Mouse (Mus musculus) midbrain, embryonic 14.5 days (tissue): Measurements from ENCODE around the gene Fignl2. TPM values are rescaled to one million over a fixed set of nuclear protein-coding genes. Genes with fewer than 3 reads are reported as not detected.

Source experiments
- ATAC-seq: fragments of 200-750 bp; cut with Nextera tagmentation; 2 replicates; pipeline ENCODE4 v1.8.0; 2017; ENCODE audit warnings: moderate number of reproducible peaks, moderate library complexity; ENCODE audit not compliant: low FRiP score, low TSS enrichment
- DNase-seq: peaks from one replicate; pipeline ENCODE4 v3.0.0-alpha.2; 2015
- H3K27ac ChIP-seq: fragments of 300-500 bp; sonication (generic); replicated peaks from 2 replicates; pipeline ENCODE4 v1.5.1; 2014; ENCODE audit warnings: mild to moderate bottlenecking, low read depth, low read length, moderate library complexity
- H3K27me3 ChIP-seq: fragments of 300-500 bp; sonication (generic); 2 replicates; pipeline ENCODE4 v1.6.1; 2014; ENCODE audit warnings: low read length, control low read depth, mixed read lengths; ENCODE audit not compliant: control insufficient read depth, insufficient read depth
- H3K36me3 ChIP-seq: fragments of 300-500 bp; sonication (generic); 2 replicates; pipeline ENCODE4 v1.6.1; 2014; ENCODE audit warnings: low read length, control low read depth; ENCODE audit not compliant: control insufficient read depth, insufficient read depth
- H3K4me1 ChIP-seq: fragments of 300-500 bp; sonication (generic); 2 replicates; pipeline ENCODE4 v1.6.1; 2014; ENCODE audit warnings: mild to moderate bottlenecking, antibody characterized with exemption, low read length, control low read depth; ENCODE audit not compliant: control insufficient read depth, insufficient read depth
- H3K4me2 ChIP-seq: fragments of 300-500 bp; sonication (generic); 2 replicates; pipeline ENCODE4 v1.6.1; 2014; ENCODE audit warnings: mild to moderate bottlenecking, low read length, moderate library complexity
- H3K4me3 ChIP-seq: fragments of 300-500 bp; sonication (generic); replicated peaks from 2 replicates; pipeline ENCODE4 v1.5.1; 2014; ENCODE audit warnings: low read depth, low read length
- H3K9ac ChIP-seq: fragments of 300-500 bp; sonication (generic); replicated peaks from 2 replicates; pipeline ENCODE4 v1.6.1; 2014; ENCODE audit warnings: mild to moderate bottlenecking, low read length, moderate library complexity
- H3K9me3 ChIP-seq: fragments of 300-500 bp; sonication (generic); 2 replicates; pipeline ENCODE4 v1.6.1; 2016; ENCODE audit warnings: low read length, control low read depth, mixed read lengths; ENCODE audit not compliant: control insufficient read depth
- WGBS: fragments of 180-500 bp; shearing (Covaris S2); extraction: QIAGEN DNeasy Blood & Tissue Kit; methylation state at CpG from one replicate; pipeline ENCODE4 v1.1.7; 2014; 5-methylcytosine and 5-hydroxymethylcytosine counted together
- polyA plus RNA-seq: library from polyadenylated mRNA; unstranded; fragments of >200 nt; fragmentation: Nextera tagmentation; extraction: Ambion mirVana; gene quantifications from 2 replicates; pipeline ENCODE4 v1.2.1, GENCODE M21; 2014

The Fignl2 gene
- polyA plus RNA-seq, 1 experiment from 2014 or later = 0.09 TPM

- H3K4me3 ChIP-seq = no peak overlapping the region
- H3K4me2 ChIP-seq = no peak overlapping the region
- H3K9ac ChIP-seq = no peak overlapping the region
- H3K9me3 ChIP-seq = no peaks in the 10 kb centered on the region
- peaks cover 40% of the 10 kb centered on the region for H3K27me3 ChIP-seq
- DNase-seq = peak; percentile 82
- peaks cover 16% of the 10 kb centered on the region for H3K4me1 ChIP-seq
- no peak overlapping the region for H3K27ac ChIP-seq
- H3K36me3 ChIP-seq = peaks cover 28% of the 10 kb centered on the region
- WGBS = 25% methylated on average over 6 of the region's 6 CpGs
- no peak for ATAC-seq
Measured at GRCm38 (mm10) chr15:101042613-101043012, 35.8 kb downstream of the Fignl2 start.

- Histone ChIP-seq H3K36me3 (peaks cover 28% of the 10 kb centered on the region), H3K27me3 (peaks cover 34% of the 10 kb centered on the region), H3K9ac (no peak overlapping the region), H3K9me3 (no peaks in the 10 kb centered on the region), H3K27ac (0 out of 2 replicates have a peak overlapping the region, but pooled peaks have one; percentile 8), H3K4me1 (peaks cover 13% of the 10 kb centered on the region), H3K4me3 (no peak overlapping the region), H3K4me2 (no peak overlapping the region)
- ATAC-seq (no peak), DNase-seq (no peak)
- WGBS = 76% methylated on average over 6 of the region's 6 CpGs
Measured at GRCm38 (mm10) chr15:101041966-101042365, 36.4 kb downstream of the Fignl2 start.

- no peak overlapping the region for H3K4me2 ChIP-seq
- no peak for DNase-seq
- H3K4me1 ChIP-seq = no peaks in the 10 kb centered on the region
- H3K4me3 ChIP-seq = no peak overlapping the region
- no peak for ATAC-seq
- WGBS = 65% methylated on average over 17 of the region's 17 CpGs
- no peak overlapping the region for H3K27ac ChIP-seq
- H3K9ac ChIP-seq = no peak overlapping the region
- peaks cover 45% of the 10 kb centered on the region for H3K36me3 ChIP-seq
- peaks cover 11% of the 10 kb centered on the region; the same call in 1 of the 2 replicates for H3K27me3 ChIP-seq
- no peaks in the 10 kb centered on the region for H3K9me3 ChIP-seq
Measured at GRCm38 (mm10) chr15:101039651-101040050, 38.7 kb downstream of the Fignl2 start.

DNA sequence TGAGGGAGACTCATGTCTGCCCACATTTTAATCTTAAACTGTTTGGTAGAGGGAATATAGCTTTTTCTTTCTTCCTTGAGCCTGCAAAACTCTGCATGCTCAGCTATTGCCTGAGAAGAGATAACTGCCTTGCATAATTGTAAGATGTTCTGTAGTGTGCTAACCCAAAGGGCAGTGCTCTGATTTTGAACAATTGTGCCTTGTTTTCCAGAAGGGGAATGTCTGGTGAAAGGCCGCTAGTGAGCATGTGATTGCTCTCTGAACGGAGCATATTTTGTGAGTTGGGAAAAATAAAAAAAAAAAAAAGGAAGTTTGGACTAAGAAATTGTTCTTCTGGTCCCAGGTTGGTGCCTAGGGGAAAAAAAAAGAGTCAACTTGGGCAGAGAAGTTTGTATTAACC is 49.4 kb downstream of the Fignl2 start:
- Histone ChIP-seq H3K9me3 (no peaks in the 10 kb centered on the region), H3K4me2 (no peak overlapping the region), H3K9ac (no peak overlapping the region), H3K27me3 (no peaks in the 10 kb centered on the region), H3K4me3 (no peak overlapping the region), H3K27ac (no peak overlapping the region), H3K36me3 (peaks cover 36% of the 10 kb centered on the region), H3K4me1 (no peaks in the 10 kb centered on the region)
- WGBS = 79% methylated on average over 2 of the region's 2 CpGs
- no peak for ATAC-seq
- no peak for DNase-seq

GRCm38 (mm10) chr15:101011352-101011751 is 67.0 kb downstream of the Fignl2 start:
- H3K27ac ChIP-seq = no peak overlapping the region
- no peaks in the 10 kb centered on the region for H3K27me3 ChIP-seq
- H3K36me3 ChIP-seq = peaks cover 42% of the 10 kb centered on the region
- ATAC-seq (no peak), DNase-seq (no peak)
- peaks cover 6% of the 10 kb centered on the region; the same call in 1 of the 2 replicates for H3K4me1 ChIP-seq
- no peak overlapping the region for H3K4me2 ChIP-seq
- no peak overlapping the region for H3K4me3 ChIP-seq
- H3K9ac ChIP-seq = no peak overlapping the region
- H3K9me3 ChIP-seq = no peaks in the 10 kb centered on the region
- WGBS = 91% methylated on average over 6 of the region's 6 CpGs

DNA sequence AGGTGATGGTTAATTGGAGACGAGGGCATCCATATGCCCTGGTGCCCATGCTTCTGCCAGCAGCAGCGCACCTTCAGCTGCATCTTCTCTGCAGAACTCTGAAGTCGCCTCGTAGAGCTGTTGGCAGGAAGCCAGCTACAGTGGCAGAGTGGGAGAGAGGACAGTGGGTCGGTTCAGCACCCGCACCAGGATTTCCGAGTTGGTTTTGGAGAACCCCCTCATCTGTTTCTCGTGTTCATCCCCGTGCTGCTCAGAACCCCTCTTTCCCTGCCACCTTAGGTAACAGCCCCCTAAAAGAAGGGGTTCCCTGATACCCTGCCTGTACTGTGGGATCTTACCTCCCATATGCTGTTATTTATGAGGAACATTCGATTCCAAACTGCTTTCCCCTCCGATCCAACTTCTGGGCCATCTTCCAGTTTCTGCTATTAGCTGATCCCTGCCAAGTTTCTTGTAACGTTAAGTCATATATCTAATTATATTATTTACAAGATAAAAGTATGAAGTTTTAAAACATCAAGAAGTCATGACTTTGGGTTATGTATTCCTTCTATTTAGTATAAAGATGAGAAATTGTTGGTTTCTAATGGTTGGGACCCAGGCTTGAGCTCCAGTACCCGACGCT is 69.9 kb downstream of the Fignl2 start:
- DNase-seq (peak; percentile 18), ATAC-seq (no peak)
- H3K27me3 ChIP-seq = no peaks in the 10 kb centered on the region
- H3K36me3 ChIP-seq = peaks cover 22% of the 10 kb centered on the region
- H3K4me3 ChIP-seq = no peak overlapping the region
- 89% methylated on average over 14 of the region's 14 CpGs for WGBS
- no peaks in the 10 kb centered on the region for H3K9me3 ChIP-seq
- H3K4me1 ChIP-seq = peaks cover 6% of the 10 kb centered on the region; the same call in 1 of the 2 replicates
- H3K4me2 ChIP-seq = no peak overlapping the region
- H3K27ac ChIP-seq = no peak overlapping the region
- no peak overlapping the region for H3K9ac ChIP-seq

DNA sequence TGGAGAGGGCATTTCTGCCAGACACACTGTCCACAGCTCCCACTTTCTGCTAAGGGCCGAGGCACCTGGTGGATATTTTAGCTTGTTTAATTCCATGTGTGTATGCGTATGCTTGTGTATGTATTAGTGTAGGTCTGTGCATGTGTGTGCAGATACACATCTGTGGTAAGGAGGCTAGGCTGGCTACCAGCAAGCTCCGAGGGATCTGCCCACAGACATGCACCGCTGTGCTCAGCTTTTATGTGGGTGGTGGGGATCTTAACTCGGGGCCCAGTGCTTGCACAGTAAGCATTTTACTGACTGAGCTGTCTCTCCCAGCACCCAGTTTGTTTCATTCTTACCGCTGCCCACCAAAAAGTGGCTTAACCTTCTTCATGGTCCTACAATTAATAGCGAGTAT is 71.1 kb downstream of the Fignl2 start:
- H3K27ac ChIP-seq = no peak overlapping the region
- peaks cover 6% of the 10 kb centered on the region; the same call in 1 of the 2 replicates for H3K4me1 ChIP-seq
- H3K27me3 ChIP-seq = no peaks in the 10 kb centered on the region
- H3K36me3 ChIP-seq = peaks cover 23% of the 10 kb centered on the region
- H3K9ac ChIP-seq = no peak overlapping the region
- ATAC-seq (no peak), DNase-seq (no peak)
- H3K4me3 ChIP-seq = no peak overlapping the region
- WGBS = 69% methylated on average over 7 of the region's 7 CpGs
- peak overlapping the region; percentile 55; the same call in 1 of the 2 replicates for H3K4me2 ChIP-seq
- H3K9me3 ChIP-seq = no peaks in the 10 kb centered on the region

DNA sequence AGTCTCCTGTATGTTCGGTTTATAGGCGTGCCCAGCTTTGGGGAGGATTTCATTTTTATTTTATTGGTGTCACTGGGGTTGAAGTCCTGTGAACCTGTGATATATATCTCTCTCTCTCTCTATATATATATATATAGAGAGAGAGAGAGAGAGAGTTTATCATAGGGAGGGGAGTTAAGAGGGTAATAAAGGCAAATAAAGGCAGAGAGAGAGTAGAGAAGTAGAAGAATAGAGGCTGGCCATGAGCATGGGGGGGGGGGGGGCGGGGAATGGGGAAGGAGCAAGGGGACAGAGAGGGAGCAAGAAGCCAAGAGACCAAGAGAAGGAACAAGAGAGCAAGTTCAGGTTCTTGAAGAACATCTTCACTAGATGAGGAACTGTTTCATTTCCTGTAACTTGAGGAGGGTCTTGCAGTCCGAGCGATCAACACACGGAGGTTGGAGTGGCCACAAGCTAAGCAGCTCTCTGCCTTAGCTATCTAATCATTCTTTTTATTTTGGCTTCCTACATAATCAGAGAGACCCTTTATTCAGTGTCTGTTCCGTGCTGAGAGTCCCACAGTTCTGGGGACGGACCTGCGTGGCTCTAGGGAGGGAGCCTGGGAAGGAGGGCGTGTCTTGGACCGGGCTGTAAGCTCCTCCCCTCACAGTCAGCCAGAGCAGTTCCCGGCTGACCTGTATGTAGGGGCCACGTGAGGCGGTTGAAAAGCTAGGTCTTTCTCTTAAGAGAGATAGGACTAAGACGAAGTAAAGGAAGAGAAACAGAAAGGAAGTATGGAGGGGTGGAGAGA is 71.9 kb downstream of the Fignl2 start:
- 0 out of 2 replicates have a peak overlapping the region, but pooled peaks have one; percentile 16 for H3K9ac ChIP-seq
- ATAC-seq = peak; percentile 63; the same call in 1 of the 2 replicates

More for the DNA sequence above, 71.9 kb downstream of the Fignl2 start:
- peak overlapping the region; percentile 12 for H3K4me3 ChIP-seq
- H3K9me3 ChIP-seq = no peaks in the 10 kb centered on the region
- H3K4me2 ChIP-seq = peak overlapping the region; percentile 55
- peaks cover 6% of the 10 kb centered on the region; the same call in 1 of the 2 replicates for H3K4me1 ChIP-seq
- H3K27me3 ChIP-seq = no peaks in the 10 kb centered on the region
- DNase-seq = peak; percentile 50
- WGBS = 15% methylated on average over 14 of the region's 15 CpGs
- H3K36me3 ChIP-seq = peaks cover 23% of the 10 kb centered on the region
- H3K27ac ChIP-seq = no peak overlapping the region
